Mouse (Mus musculus) embryonic stem cell, embryonic (primary cell): ENCODE results near the gene Prkaa2.

ENCODE experiments used
- CTCF ChIA-PET, 4 experiments: fragments of 300-600 bp in 2 of 4; fragments of 350-600 bp in 2 of 4; sonication (Branson Sonifier 250); formaldehyde crosslinking; loops; one replicate each; lab custom pipeline; 2022; ENCODE audit warnings: inconsistent platforms in 2 of 4; lab: Charles Lee
- POLR2A ChIA-PET, 4 experiments: fragments of 300-600 bp in 2 of 4; fragments of 350-600 bp in 2 of 4; sonication (Branson Sonifier 250); formaldehyde crosslinking; loops; one replicate each; lab custom pipeline; 2022; ENCODE audit warnings: antibody characterized with exemption in 4 of 4, inconsistent platforms in 1 of 4; lab: Charles Lee

Gene Prkaa2

DNA sequence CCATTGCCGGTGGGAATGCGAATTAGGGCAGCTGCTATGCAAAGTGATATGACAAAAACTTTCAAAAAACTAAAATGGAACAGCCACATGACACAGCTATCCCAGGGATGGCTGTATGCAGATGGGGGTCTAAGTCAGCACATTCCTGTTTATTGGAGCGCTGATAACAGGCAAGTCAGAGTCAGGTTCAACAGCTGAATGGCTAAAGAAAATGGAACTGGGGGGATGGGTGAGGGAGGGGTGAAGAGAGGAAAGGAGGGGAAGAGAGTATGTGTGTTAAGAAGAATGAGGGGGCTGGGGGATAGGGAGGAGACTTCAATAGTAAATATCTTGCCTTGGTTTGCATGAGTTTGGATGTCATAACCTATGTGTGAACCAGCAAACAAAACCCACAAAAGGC, 117.4 kb downstream of the Prkaa2 start:
- POLR2A ChIA-PET: no interaction called here

GRCm38 (mm10) chr4:104990686-104991085, 119.0 kb downstream of the Prkaa2 start:
- CTCF ChIA-PET: interaction anchor here in 2 of 4 experiments (0.6 to 0.7 kb wide), 2 partner anchors 108 to 367 kb away, joined by 3 to 4 read pairs; no protein-coding TSS in a partner anchor
- POLR2A ChIA-PET: interaction anchor here in 1 of 4 experiments (0.7 kb wide), 1 partner anchor 476 kb away, joined by 4 read pairs; no protein-coding TSS in a partner anchor

More for the DNA sequence above, 117.4 kb downstream of the Prkaa2 start:
- CTCF ChIA-PET: no interaction called here

DNA sequence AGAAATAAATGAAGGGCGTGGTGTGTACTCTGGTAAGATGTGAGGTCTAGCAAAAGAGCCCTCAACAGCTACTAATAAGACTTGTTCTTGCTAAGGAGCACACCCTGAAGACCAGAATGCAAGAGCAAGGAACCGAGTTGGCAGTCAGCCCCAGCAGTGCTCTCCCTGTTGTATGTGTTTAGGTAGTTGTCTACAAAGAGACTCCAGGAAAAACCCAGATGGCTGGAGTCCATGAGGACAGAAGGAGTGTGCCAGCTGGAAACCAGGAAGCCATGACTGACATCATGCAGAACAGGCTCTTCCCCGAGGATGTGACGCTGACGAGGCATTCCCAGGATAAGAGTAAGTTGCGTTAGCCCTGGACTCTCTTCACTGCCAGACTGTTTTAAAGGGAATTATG, 119.7 kb downstream of the Prkaa2 start:
- CTCF ChIA-PET: no interaction called here
- POLR2A ChIA-PET: no interaction called here

DNA sequence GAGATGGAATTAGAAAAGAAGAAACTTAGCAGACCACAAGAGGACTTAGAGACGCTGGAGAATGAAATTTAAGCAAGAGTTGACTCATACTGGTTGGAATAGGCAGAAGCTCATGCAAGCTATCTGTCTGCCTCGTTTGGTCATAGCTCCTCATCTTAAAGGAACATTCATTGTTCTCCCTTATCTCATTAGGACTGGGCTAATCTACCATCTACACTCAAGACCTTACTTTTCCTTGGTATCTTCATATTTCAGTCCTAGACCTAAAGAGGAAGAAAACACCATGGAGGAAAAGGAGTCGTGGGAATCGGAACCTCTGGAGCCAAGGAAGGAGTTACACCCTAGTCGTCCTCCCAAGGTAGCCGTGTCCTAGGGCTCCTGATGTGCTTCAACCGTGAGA, 121.0 kb downstream of the Prkaa2 start:
- POLR2A ChIA-PET: no interaction called here
- CTCF ChIA-PET: no interaction called here

- ChIA-PET POLR2A (no interaction called here), CTCF (no interaction called here)
These were observed 121.6 kb downstream of the Prkaa2 start for GRCm38 (mm10) chr4:104988102-104988501.

DNA sequence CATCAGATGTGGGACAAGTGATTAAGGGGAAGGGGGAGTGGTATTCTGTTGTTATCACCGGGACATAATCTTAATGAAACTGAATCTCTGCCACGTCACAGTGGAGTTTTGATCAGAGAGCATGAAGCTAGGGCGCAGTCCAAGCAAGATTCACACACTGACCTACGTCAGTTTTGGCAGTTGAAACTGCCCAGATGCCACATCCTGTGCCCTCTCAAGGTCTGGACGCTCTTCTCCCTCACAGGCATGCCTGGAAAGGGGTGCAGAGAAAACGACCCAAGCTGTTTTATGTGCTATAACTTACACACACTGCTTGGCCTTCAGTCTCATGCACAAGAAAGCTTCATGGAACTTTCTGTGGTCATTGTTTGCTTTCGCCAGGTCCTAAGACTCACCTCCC, 122.1 kb downstream of the Prkaa2 start:
- CTCF ChIA-PET: no interaction called here

DNA sequence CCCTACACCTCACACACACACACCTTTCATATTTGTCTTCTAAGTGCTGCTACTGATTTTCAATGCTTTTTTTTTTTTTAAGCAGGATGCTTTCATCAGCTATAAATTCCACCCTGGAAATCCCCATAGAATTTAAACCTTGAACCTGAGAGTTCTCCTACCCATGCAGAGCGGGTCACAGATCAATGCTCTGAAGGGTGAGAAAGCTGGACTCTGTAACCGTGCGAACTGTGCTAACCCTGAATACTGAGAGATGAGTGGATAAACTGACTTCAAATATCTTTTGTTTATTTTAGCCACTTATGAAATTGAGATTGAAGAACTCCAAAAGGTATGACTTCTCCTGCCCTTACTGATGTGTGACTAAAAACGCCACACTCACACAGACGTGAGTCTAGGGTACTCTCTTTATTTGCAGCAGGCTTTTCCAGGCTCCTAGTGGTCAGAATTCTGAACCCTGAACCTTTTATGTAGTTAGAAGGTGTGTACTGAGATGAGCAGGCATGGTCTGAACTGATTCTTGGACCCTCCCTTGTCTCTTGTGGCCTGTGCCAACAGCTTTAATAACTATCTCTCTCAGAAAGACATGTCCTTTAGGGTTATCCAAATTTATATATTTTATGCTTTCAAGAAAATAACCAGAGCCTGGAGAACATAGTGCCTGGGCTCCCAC, 123.6 kb downstream of the Prkaa2 start:
- ChIA-PET POLR2A (interaction anchor here in 1 of 4 experiments (0.7 kb wide), 1 partner anchor 1962 kb away, joined by 6 read pairs; no protein-coding TSS in a partner anchor), CTCF (no interaction called here)

More for the DNA sequence above, 122.1 kb downstream of the Prkaa2 start:
- POLR2A ChIA-PET: no interaction called here
